Mouse (Mus musculus) heart, embryonic 13.5 days (tissue): Measurements from ENCODE around the gene Tcp10c. TPM values are rescaled to one million over a fixed set of nuclear protein-coding genes. Genes with fewer than 3 reads are reported as not detected.
"Not testable (repeated sequence)": the region's sequence is repeated elsewhere in the genome, so short reads cannot be mapped to it uniquely, and the experiment has no call there.

Experiments used
- ATAC-seq: fragments of 200-750 bp; cut with Nextera tagmentation; 2 replicates; pipeline ENCODE4 v1.8.0; 2017; ENCODE audit warnings: moderate TSS enrichment; ENCODE audit not compliant: insufficient number of reproducible peaks, low FRiP score, low TSS enrichment; ENCODE audit errors: extremely low read depth
- H3K27ac ChIP-seq: fragments of 300-500 bp; sonication (generic); replicated peaks from 2 replicates; pipeline ENCODE4 v1.5.1; 2015; ENCODE audit warnings: moderate library complexity, mild to moderate bottlenecking, inconsistent platforms
- H3K27me3 ChIP-seq: fragments of 300-500 bp; sonication (generic); replicated peaks from 2 replicates; pipeline ENCODE4 v1.6.1; 2015; ENCODE audit warnings: mild to moderate bottlenecking, inconsistent platforms
- H3K36me3 ChIP-seq: fragments of 300-500 bp; sonication (generic); 2 replicates; pipeline ENCODE4 v1.6.1; 2015; ENCODE audit warnings: mild to moderate bottlenecking, inconsistent platforms
- H3K4me1 ChIP-seq: fragments of 300-500 bp; sonication (generic); 2 replicates; pipeline ENCODE4 v1.6.1; 2015; ENCODE audit warnings: inconsistent platforms
- H3K4me2 ChIP-seq: fragments of 300-500 bp; sonication (generic); 2 replicates; pipeline ENCODE4 v1.6.1; 2015; ENCODE audit warnings: inconsistent platforms, mild to moderate bottlenecking, moderate library complexity
- H3K4me3 ChIP-seq: fragments of 300-500 bp; sonication (generic); 2 replicates; pipeline ENCODE4 v1.5.1; 2015; ENCODE audit warnings: moderate library complexity, mild to moderate bottlenecking, inconsistent platforms
- H3K9ac ChIP-seq: fragments of 300-500 bp; sonication (generic); 2 replicates; pipeline ENCODE4 v1.6.1; 2015; ENCODE audit warnings: inconsistent platforms, mild to moderate bottlenecking, moderate library complexity
- H3K9me3 ChIP-seq: fragments of 300-500 bp; sonication (generic); 2 replicates; pipeline ENCODE4 v1.6.1; 2016; ENCODE audit warnings: inconsistent platforms
- WGBS: fragments of 180-500 bp; shearing (Covaris S2); methylation state at CpG from one replicate; pipeline ENCODE4 v1.1.7; 2015; ENCODE audit warnings: mixed read lengths; 5-methylcytosine and 5-hydroxymethylcytosine counted together
- polyA plus RNA-seq: library from polyadenylated mRNA; unstranded; fragments of >200 nt; fragmentation: Nextera tagmentation; extraction: Ambion mirVana; gene quantifications from 2 replicates; pipeline ENCODE4 v1.2.1, GENCODE M21; 2015

The Tcp10c gene
- polyA plus RNA-seq, 1 experiment from 2014 or later, result not detected

DNA sequence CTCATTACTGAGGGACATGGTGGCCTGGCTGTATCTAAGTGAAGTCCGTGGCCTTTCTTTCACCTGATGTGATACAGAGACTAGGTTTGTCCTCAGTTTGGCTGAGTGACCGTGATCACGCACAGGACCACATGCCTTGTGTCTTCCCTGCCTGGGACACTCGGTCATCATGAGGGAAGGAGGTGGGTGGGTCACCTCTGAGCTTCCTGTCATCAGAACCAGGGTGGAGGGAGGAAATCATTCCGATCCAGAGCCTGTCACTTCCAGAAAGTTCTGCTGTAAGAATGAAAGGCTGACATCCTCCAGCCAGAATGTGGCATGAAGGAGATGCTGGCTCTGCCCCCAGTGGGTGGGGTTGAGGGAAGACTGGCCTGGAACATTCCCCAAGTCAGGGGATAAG, 45.6 kb downstream of the Tcp10c start:
- H3K27ac ChIP-seq, H3K4me2 ChIP-seq, H3K4me3 ChIP-seq, H3K27me3 ChIP-seq, H3K9ac ChIP-seq, H3K4me1 ChIP-seq, H3K36me3 ChIP-seq, ATAC-seq: not testable (repeated sequence)
- H3K9me3 ChIP-seq, result peaks cover 24% of the 10 kb centered on the region
- WGBS, result 77% methylated on average over 4 of the region's 5 CpGs

- not testable (repeated sequence) for H3K9ac ChIP-seq, H3K27ac ChIP-seq, H3K27me3 ChIP-seq, ATAC-seq, H3K4me2 ChIP-seq, H3K36me3 ChIP-seq, H3K4me3 ChIP-seq, H3K4me1 ChIP-seq
- H3K9me3 ChIP-seq, result peaks cover 21% of the 10 kb centered on the region
These were observed 47.7 kb downstream of the Tcp10c start for GRCm38 (mm10) chr17:13402118-13402517.

- not testable (repeated sequence) for H3K9ac ChIP-seq, H3K36me3 ChIP-seq, H3K4me2 ChIP-seq
These were observed 49.3 kb downstream of the Tcp10c start for GRCm38 (mm10) chr17:13403527-13404131.

DNA sequence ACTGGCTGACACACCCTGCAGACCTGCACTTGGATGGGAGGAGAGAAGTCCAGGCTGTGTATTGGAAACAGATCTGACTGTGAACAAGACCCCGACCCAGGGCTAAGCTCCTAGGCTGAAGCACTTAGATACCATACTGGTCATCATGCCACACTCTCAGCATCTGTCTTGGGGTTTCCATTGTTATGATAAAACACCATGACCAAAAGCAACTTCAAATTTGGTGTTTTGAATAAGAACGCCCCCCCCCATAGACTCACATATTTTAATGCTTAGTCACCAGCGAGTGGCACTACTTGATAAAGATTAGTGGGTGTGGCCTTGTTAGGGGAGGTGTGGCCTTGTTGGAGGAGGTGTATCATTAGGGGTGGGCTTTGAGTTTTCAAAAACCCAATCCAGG, 51.7 kb downstream of the Tcp10c start:
- H3K9me3 ChIP-seq, result peaks cover 12% of the 10 kb centered on the region
- WGBS, result 59% methylated on average over 3 of the region's 3 CpGs

More at GRCm38 (mm10) chr17:13403527-13404131, 49.3 kb downstream of the Tcp10c start:
- H3K27ac ChIP-seq, H3K27me3 ChIP-seq, ATAC-seq, H3K4me3 ChIP-seq, H3K4me1 ChIP-seq: not testable (repeated sequence)
- 68% methylated on average over 5 of the region's 5 CpGs for WGBS
- peaks cover 15% of the 10 kb centered on the region for H3K9me3 ChIP-seq

GRCm38 (mm10) chr17:13406701-13407100, 52.3 kb downstream of the Tcp10c start:
- not testable (repeated sequence) for H3K9ac ChIP-seq, H3K4me3 ChIP-seq, H3K27me3 ChIP-seq, H3K27ac ChIP-seq, H3K36me3 ChIP-seq, H3K4me2 ChIP-seq, H3K4me1 ChIP-seq
- WGBS, result 78% methylated on average over 6 of the region's 6 CpGs
- H3K9me3 ChIP-seq, result peaks cover 12% of the 10 kb centered on the region
- 0 out of 2 replicates have a peak, but pooled peaks have one; percentile 14 for ATAC-seq

More for the DNA sequence above, 51.7 kb downstream of the Tcp10c start:
- H3K9ac ChIP-seq, ATAC-seq, H3K36me3 ChIP-seq, H3K4me2 ChIP-seq, H3K27ac ChIP-seq, H3K4me3 ChIP-seq, H3K4me1 ChIP-seq, H3K27me3 ChIP-seq: not testable (repeated sequence)

GRCm38 (mm10) chr17:13407621-13408256, 53.4 kb downstream of the Tcp10c start:
- H3K4me1 ChIP-seq, H3K9ac ChIP-seq, H3K4me3 ChIP-seq, H3K27me3 ChIP-seq, H3K36me3 ChIP-seq, H3K4me2 ChIP-seq, H3K27ac ChIP-seq, ATAC-seq: not testable (repeated sequence)
- H3K9me3 ChIP-seq, result peaks cover 12% of the 10 kb centered on the region
- WGBS, result 86% methylated on average over 3 of the region's 4 CpGs

DNA sequence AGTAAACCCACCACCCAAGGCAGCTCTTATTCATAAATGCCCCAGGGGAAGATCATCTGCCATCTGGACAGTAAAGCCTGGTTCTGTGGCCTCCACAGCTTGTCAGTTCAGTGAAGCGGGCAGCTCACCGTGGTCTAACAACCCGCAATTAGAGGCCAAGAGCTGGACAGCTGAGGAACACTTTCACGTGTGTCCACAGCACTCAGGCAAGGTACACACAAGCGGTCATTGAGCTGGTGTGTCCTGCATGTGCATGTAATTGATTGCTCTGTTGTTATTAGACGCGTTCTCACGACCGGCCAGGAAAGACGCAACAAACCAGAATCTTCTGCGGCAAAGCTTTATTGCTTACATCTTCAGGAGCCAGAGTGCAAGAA, 53.9 kb downstream of the Tcp10c start:
- not testable (repeated sequence) for ATAC-seq
- 82% methylated on average over 11 of the region's 11 CpGs for WGBS

GRCm38 (mm10) chr17:13421022-13421591, 66.7 kb downstream of the Tcp10c start:
- H3K4me2 ChIP-seq, H3K4me3 ChIP-seq, H3K36me3 ChIP-seq, H3K27ac ChIP-seq, H3K27me3 ChIP-seq, H3K9ac ChIP-seq, H3K4me1 ChIP-seq, ATAC-seq: not testable (repeated sequence)
- H3K9me3 ChIP-seq, result peaks cover 16% of the 10 kb centered on the region
- 78% methylated on average over 11 of the region's 12 CpGs for WGBS

More for the DNA sequence above, 53.9 kb downstream of the Tcp10c start:
- H3K4me3 ChIP-seq, H3K36me3 ChIP-seq, H3K9ac ChIP-seq, H3K27me3 ChIP-seq, H3K4me1 ChIP-seq, H3K27ac ChIP-seq, H3K4me2 ChIP-seq: not testable (repeated sequence)
- peaks cover 12% of the 10 kb centered on the region for H3K9me3 ChIP-seq

- not testable (repeated sequence) for ATAC-seq, H3K4me1 ChIP-seq, H3K4me3 ChIP-seq, H3K27ac ChIP-seq, H3K27me3 ChIP-seq, H3K36me3 ChIP-seq, H3K9ac ChIP-seq, H3K4me2 ChIP-seq
- H3K9me3 ChIP-seq, result peaks cover 19% of the 10 kb centered on the region
- 82% methylated on average over 5 of the region's 5 CpGs for WGBS
These were observed 68.3 kb downstream of the Tcp10c start for GRCm38 (mm10) chr17:13422638-13423037.

- 56% methylated on average over 8 of the region's 8 CpGs for WGBS
- not testable (repeated sequence) for H3K4me2 ChIP-seq, H3K27ac ChIP-seq, H3K36me3 ChIP-seq, H3K27me3 ChIP-seq, H3K4me3 ChIP-seq, H3K4me1 ChIP-seq, H3K9ac ChIP-seq
- H3K9me3 ChIP-seq, result peaks cover 19% of the 10 kb centered on the region
- peak; percentile 6; the same call in 1 of the 2 replicates for ATAC-seq
These were observed 69.1 kb downstream of the Tcp10c start for GRCm38 (mm10) chr17:13423373-13424024.

DNA sequence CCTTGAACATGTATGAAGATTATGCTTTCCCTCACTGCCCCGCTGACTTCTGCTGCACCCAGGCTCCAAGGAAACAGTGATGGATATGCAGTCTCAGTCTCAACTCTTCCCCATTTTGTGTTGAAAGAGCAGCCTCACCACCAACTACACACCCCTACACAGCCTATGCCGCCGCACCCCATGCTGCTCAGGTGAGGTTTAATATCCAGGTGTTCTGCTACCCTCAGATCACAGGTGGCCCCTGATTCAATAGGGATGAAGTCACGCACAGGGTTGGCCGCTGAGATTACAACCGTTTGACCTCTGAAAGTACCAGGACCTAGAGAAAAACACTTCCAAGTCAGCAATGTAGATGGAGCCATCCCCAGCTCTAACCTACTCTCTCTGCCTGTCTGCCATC, 69.9 kb downstream of the Tcp10c start:
- not testable (repeated sequence) for H3K4me2 ChIP-seq, H3K27me3 ChIP-seq, ATAC-seq, H3K36me3 ChIP-seq, H3K4me3 ChIP-seq, H3K27ac ChIP-seq, H3K9ac ChIP-seq, H3K4me1 ChIP-seq
- peaks cover 19% of the 10 kb centered on the region for H3K9me3 ChIP-seq
- WGBS, result 77% methylated on average over 6 of the region's 6 CpGs
